Mouse (Mus musculus): ENCODE measurements at regions not wholly inside any gene's neighbourhood (a gene's known extent, or its start where the extent isn't known, plus 50 kb on each side); places are given as distances from the start of the nearest gene placed in this dataset.
A peak's percentile ranks its signal among the peaks of the same experiment; 100 is the strongest.

- no peak for DNase-seq (ENCODE audit: low spot score)
Observed at GRCm38 (mm10) chr15:27270203-27270602, 196.3 kb upstream of the Ank start.

GRCm38 (mm10) chr15:27282279-27282678 lies 184.2 kb upstream of the Ank start:
- no peak for DNase-seq (ENCODE audit: low spot score)

DNA sequence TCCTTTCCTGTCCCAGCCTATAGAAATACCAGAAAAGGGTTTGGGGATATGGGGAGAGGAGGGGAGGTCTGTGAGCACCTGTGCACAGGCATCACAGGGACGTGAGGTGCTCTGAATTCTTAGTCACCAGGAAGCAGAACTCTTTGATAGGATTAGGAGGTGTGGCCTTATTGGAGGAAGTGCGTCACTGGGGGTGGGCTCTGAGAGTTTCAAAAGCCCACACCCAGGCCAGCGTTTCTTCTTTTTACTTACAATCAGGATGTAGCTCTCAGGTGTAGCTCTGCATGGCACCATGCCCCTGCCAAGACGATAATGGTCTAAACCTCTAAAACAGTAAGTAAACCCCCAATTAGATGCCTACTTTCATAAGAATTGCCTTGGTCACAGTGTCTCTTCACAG lies 162.6 kb upstream of the Ank start:
- DNase-seq (ENCODE audit: low spot score), result no peak

GRCm38 (mm10) chr15:27304256-27304655 lies 162.2 kb upstream of the Ank start:
- DNase-seq (ENCODE audit: low spot score), result no peak

- DNase-seq (ENCODE audit: low spot score), result no peak
Observed at GRCm38 (mm10) chr15:27305035-27305434, 161.4 kb upstream of the Ank start.

GRCm38 (mm10) chr15:27308639-27309038 lies 157.8 kb upstream of the Ank start:
- no peak for DNase-seq (ENCODE audit: low spot score)

DNA sequence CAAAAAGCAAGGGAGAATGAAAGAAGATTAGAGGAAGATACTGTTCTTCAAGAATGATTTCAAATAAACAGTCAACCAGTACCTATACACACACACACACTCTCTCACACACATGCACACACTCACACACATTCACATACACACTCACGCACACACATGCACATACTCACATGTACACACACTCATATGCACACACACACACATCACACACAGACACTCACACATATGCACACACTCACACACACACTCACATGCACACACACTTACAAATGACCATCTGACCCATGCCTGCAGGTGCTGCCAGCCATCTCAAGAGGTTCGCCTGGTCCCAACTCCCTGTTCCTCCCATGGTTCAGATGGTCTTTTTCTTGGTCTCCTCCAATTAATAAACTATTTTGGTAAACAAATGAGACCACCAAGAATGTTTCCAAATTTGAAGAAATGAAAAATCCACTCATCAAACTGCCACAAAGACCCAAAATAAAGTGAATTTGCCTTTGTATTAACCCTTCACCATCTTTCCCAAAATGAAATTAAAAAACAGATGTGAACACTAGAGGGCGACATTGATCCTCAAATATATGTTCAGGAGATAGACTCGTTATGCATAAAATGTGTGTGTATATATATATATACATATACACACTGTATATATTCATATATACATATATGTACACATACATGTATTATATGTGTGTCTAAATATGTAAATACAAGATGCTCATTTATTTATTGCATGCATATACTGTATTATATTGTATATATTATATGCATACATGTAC lies 150.3 kb upstream of the Ank start:
- DNase-seq (ENCODE audit: low spot score), result peak; percentile 64

- no peak for DNase-seq (ENCODE audit: low spot score)
Observed at GRCm38 (mm10) chr15:27316746-27317129, 149.7 kb upstream of the Ank start.

- DNase-seq (ENCODE audit: low spot score), result no peak
Observed at GRCm38 (mm10) chr15:27321915-27322665, 144.4 kb upstream of the Ank start.

GRCm38 (mm10) chr15:27325847-27326548 lies 140.5 kb upstream of the Ank start:
- peak; percentile 72 for DNase-seq (ENCODE audit: low spot score)

DNA sequence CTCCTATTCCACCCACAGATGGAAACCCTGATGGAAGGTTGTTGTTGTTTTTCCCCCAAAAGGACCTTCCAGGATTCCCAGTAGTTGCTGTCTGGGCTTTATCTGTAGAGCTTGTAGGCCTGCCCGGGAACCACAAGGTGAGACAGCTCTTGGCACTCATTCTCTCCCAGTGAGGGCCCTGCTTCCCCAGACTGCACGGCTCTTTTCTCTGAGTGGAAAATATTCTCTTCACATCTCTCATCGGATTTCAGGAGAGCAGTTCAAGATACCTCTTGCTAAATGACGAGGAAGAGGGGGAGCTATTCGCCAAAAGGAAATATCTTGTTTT lies 140.0 kb upstream of the Ank start:
- no peak for DNase-seq (ENCODE audit: low spot score)

DNA sequence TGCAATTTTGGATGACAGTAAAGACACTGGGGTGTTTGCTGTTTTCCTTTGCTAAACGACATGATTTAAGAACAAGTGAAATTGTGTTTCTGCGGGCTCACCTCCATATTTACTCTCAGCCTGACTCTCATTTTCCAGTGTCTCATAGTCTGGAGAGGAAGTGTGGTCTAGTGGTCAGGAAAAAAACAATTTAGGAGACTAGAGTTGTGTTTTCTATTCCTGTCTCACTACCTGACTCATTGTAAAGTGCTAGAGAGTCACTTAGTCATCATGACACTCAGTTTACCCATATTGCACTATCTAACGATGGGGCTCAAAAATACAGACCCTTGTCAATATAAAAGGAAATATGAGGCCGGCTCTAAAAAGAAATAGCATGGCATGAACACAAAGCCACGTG lies 138.7 kb upstream of the Ank start:
- no peak for DNase-seq (ENCODE audit: low spot score)

GRCm38 (mm10) chr15:27328441-27328840 lies 138.0 kb upstream of the Ank start:
- DNase-seq (ENCODE audit: low spot score), result no peak

DNA sequence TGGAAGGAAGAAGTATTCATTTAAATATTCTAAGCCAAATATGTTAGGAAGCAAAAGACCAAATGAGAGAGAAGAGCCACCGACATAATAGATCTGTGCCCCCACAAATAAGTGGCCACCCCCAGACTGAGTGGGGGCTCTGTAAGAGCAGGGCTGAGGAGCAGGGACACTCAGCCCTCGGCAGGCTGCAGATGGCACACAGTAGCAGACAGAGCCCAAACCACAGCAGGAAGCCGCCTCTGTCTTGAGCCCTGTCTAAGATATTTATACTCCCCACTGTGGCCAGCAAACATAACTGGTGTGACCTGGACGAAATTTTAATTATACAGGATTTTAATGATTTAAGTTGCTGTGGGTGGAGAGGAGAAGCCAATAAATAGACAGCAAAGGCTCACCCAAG lies 126.4 kb upstream of the Ank start:
- DNase-seq (ENCODE audit: low spot score), result no peak

GRCm38 (mm10) chr15:27341518-27341976 lies 124.9 kb upstream of the Ank start:
- peak; percentile 7 for DNase-seq (ENCODE audit: low spot score)

DNA sequence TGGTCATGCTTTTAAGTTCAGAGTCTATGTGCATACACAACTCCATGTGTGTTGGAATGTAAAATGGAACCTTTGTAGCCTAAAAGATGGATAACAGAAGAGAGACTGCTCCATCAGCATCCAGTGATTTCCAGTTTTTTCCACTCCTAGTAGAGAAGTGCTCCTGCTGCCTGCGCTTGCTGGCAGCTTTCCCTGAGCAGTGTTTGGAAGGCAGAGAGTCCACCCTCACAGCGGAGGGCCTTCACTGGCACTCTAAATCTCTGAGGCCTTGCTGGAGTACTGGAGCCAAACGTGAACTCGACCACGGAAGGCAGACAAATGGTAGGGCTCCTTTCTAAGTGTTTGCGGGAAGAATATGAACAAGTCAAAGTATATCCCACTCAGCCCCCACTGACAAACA lies 108.0 kb upstream of the Ank start:
- DNase-seq (ENCODE audit: low spot score), result no peak

DNA sequence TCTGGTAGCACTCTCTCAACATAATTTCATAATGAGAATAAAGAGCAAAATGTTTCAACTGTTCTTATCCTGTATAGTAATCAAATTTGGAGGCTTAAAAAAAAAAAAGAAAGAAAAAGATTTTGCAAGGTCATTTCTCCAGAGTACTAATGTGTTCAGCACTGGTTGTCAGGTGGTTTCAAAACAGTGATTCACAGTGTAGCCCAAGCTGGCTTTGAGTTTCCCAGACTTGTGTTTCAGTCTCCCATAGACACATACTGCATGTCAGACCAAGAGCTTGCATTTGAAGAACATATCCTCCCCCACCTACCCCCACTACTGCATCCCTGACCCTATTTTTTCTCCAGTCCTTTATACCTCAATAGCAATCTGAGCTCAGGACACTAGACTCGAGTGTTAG lies 107.2 kb upstream of the Ank start:
- peak; percentile 4 for DNase-seq (ENCODE audit: low spot score)

GRCm38 (mm10) chr15:27374517-27374916 lies 92.0 kb upstream of the Ank start:
- DNase-seq (ENCODE audit: low spot score), result no peak

GRCm38 (mm10) chr15:27378601-27379094 lies 87.8 kb upstream of the Ank start:
- DNase-seq (ENCODE audit: low spot score), result peak; percentile 22

- no peak for DNase-seq (ENCODE audit: low spot score)
Observed at GRCm38 (mm10) chr15:27380436-27380945, 86.0 kb upstream of the Ank start.

DNA sequence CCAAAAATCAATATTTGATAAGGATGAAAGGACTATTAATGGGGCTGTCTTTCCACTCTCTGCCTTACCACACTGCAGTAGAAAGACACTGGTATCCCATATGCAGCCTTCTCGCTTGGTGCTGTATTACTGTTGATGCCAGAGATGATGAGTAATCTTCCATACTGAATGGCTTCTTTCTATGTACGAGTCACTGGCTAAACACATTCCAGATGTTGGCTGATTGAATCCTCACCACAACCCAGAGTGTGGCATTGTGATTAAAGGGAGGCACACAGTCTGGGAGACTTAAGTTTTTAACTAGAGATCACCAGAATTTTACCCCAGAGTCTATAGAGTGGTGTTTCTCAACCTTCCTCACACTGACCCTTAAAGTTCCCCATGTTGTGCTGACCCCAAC lies 84.9 kb upstream of the Ank start:
- no peak for DNase-seq (ENCODE audit: low spot score)

DNA sequence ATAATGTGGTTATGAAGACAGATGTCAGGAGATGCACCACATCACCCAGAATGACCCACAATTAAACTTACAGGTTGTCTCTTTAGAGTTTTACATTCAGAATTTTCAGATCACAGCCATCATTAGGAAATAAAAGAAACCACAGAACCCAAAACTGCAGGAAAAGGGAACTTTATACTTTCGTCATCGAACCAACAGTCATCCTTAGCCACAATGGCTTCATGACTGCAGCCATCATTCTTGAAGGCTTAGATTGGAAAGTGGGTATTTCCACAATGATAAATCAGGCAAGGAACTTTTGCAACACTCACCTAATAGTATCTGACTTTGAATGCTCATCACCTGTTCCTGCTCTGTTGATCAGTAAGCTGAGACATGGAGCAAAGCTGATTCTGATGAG lies 75.9 kb upstream of the Ank start:
- DNase-seq (ENCODE audit: low spot score), result no peak

DNA sequence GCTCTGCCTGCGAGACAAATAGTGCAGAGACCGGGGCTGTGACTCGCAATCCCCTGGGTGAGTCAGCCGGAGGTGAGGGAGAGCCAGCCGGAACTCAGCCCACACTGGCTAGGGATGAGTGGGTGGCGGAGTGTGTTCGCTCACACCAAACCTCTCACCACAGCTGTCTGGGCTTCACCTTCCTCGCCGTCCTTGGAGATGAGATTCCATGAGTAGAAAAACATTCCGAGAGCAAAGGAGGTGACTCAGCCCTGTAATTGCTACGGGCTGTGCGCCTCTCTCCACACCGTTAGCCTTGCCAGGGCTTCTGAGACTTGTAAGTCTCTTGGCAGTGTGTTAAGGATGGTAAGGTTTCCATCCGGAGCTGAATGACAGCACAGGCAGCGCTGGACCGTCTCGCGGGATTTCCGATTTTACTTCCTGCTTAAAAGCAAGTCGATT lies 60.7 kb upstream of the Ank start:
- DNase-seq (ENCODE audit: low spot score), result peak; percentile 85

Measured in adipocyte (in vitro differentiated cells).